ENCODE assay signal across 1 mouse cellular context in genomic region chr3:108535896-108536516, GRCm38 (mm10).
TF ChIP-seq lines count a peak whose summit lies in the region.

No protein-coding gene starts in this region.

TF ChIP-seq in CH12.LX, 34 proteins besides CTCF, POLR2A, EP300 and RAD21 (continued from another document):
- TF ChIP-seq MEF2A (IDR thresholded peaks at IDR 0.05; ENCODE audit: borderline replicate concordance, low read depth, low read length) (no peak), NRF1 (IDR thresholded peaks at IDR 0.05; ENCODE audit: low read depth, low read length) (no peak), CHD2 (IDR thresholded peaks at IDR 0.05; ENCODE audit: low read length) (no peak), UBTF (IDR thresholded peaks at IDR 0.05; ENCODE audit: low read depth, low read length) (no peak), NELFE (IDR thresholded peaks at IDR 0.05; ENCODE audit: low read depth, low read length) (no peak), IRF4 (IDR thresholded peaks at IDR 0.05; ENCODE audit: low read depth, low read length) (no peak), JUN (IDR thresholded peaks at IDR 0.05; ENCODE audit: insufficient read depth, low read depth, low read length) (no peak), ZKSCAN1 (IDR thresholded peaks at IDR 0.05; ENCODE audit: borderline replicate concordance, low read depth, low read length) (no peak), MAX (IDR thresholded peaks at IDR 0.05; ENCODE audit: low read length) (no peak), MAFK (IDR thresholded peaks at IDR 0.05; ENCODE audit: insufficient replicate concordance, low read length) (no peak), BHLHE40 (IDR thresholded peaks at IDR 0.05; ENCODE audit: low read depth, low read length) (no peak; the same call in 1 of the 2 replicates)
